Mouse (Mus musculus): ENCODE data around the gene Crhr1. TPM values are rescaled to one million over a fixed set of nuclear protein-coding genes. Genes with fewer than 3 reads are reported as not detected.

The Crhr1 gene
- total and polyA plus RNA-seq, 3 experiments = not detected

DNA sequence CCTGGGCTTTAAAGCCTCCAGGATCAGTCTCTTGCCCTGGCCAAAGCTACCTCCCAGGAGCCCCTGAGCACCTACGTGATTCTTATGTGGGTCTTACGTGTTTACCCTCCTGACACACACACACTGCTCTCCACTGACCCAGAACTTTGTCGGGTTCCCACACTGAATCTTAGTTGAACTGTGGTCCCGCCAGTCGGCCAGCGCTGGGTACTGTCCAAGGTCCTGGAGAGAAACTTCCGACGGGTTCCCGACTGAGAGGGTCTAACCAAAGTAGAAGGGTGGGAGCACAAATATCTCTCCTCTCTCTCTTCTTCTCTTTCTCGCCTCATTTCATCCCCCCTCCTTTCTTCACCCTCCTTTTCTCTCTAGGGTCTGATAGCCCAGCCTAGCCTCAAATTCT, 65.2 kb downstream of the Crhr1 start:
- dilution Hi-C loops (cut with MboI; ENCODE audit: extremely low pct_ligation_motif_present, extremely low pct_unique_long_range_greater_than_20kb, low sequenced_read_pairs) = no loop called here
- H3K79me2 ChIP-seq (replicated peaks; ENCODE audit: control insufficient read depth, extremely low read depth, insufficient read depth, poor library complexity, severe bottlenecking) = no peaks in the 10 kb centered on the region
- no peaks in the 10 kb centered on the region for H3K4me1 ChIP-seq (ENCODE audit: control insufficient read depth in 1 of 2, insufficient read depth in 2 of 2)
- DNase-seq (ENCODE audit: extremely low read depth) = peak; percentile 10
- no peaks in the 10 kb centered on the region for H3K36me3 ChIP-seq (replicated peaks in 1 of 2; ENCODE audit: control insufficient read depth in 1 of 2, insufficient read depth in 1 of 2, low read length in 1 of 2)
- no peak overlapping the region for H3K27ac ChIP-seq (ENCODE audit: insufficient read depth, low read depth)
- H3K4me3 ChIP-seq (replicated peaks in 1 of 3; ENCODE audit: low read depth in 2 of 3, low read length in 2 of 3, poor library complexity in 1 of 3) = no peak overlapping the region
- no peak overlapping the region for H3K9ac ChIP-seq (ENCODE audit: insufficient read depth, low read depth)
- H3K4me2 ChIP-seq (ENCODE audit: insufficient read depth, low read depth, poor library complexity, severe bottlenecking) = no peak overlapping the region
- peaks cover 52% of the 10 kb centered on the region for H3K27me3 ChIP-seq (replicated peaks)
- TF ChIP-seq ZNF384 (IDR thresholded peaks at IDR 0.05; ENCODE audit: low read depth, low read length) (no peak), EP300 (IDR thresholded peaks at IDR 0.05; ENCODE audit: low read length) (no peak), JUND (conservative IDR thresholded peaks at IDR 0.05; ENCODE audit: low read depth, low read length) (no peak), SMC3 (IDR thresholded peaks at IDR 0.05; ENCODE audit: low read depth, low read length) (peak; percentile 3; the same call in 1 of the 2 replicates), MXI1 (IDR thresholded peaks at IDR 0.05; ENCODE audit: low read depth, low read length) (no peak)
- in situ Hi-C loops (cut with MboI; ENCODE audit: low pct_ligation_motif_present, low pct_unique_long_range_greater_than_20kb, low sequenced_read_pairs) = loop anchor here (5.0 kb wide), 1 partner anchor 431 kb away; no protein-coding TSS in a partner anchor
- H3K9me3 ChIP-seq (replicated peaks; ENCODE audit: low read length) = peaks cover 17% of the 10 kb centered on the region

DNA sequence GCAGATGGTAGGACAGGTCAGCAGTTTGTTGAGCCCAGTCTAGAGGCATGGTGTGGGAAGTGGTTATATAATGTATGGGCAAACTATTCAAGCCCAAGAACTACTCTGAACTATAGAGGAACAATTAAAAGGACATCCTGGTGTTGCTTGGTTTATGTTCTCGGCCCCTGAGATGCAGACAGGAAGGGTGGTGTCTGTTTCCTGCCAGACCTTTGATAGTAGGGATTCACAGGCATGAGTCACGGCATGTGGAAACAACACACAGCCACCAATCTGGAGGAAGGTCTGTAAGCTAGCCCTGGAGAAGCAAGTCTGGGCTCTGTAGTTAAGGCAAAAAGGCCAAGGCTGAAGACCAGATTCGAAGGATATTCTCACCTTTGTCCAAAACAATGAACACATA, 70.6 kb downstream of the Crhr1 start:
- no peaks in the 10 kb centered on the region for H3K36me3 ChIP-seq (replicated peaks in 1 of 2; ENCODE audit: control insufficient read depth in 1 of 2, insufficient read depth in 1 of 2, low read length in 1 of 2)
- no peak overlapping the region for H3K9ac ChIP-seq (ENCODE audit: insufficient read depth, low read depth)
- peaks cover 74% of the 10 kb centered on the region for H3K27me3 ChIP-seq (replicated peaks)
- no peaks in the 10 kb centered on the region for H3K79me2 ChIP-seq (replicated peaks; ENCODE audit: control insufficient read depth, extremely low read depth, insufficient read depth, poor library complexity, severe bottlenecking)
- TF ChIP-seq CHD2 (IDR thresholded peaks at IDR 0.05; ENCODE audit: low read length) (no peak), POLR2AphosphoS2 (IDR thresholded peaks at IDR 0.05; ENCODE audit: low read depth, low read length) (no peak), NRF1 (IDR thresholded peaks at IDR 0.05; ENCODE audit: low read depth, low read length) (no peak), JUND (conservative IDR thresholded peaks at IDR 0.05; ENCODE audit: low read depth, low read length) (no peak), EP300 (IDR thresholded peaks at IDR 0.05; ENCODE audit: low read length) (no peak), ZC3H11A (IDR thresholded peaks at IDR 0.05; ENCODE audit: low read depth, low read length) (no peak), MAX (IDR thresholded peaks at IDR 0.05; ENCODE audit: low read length) (no peak), TBP (conservative IDR thresholded peaks at IDR 0.05; ENCODE audit: low read depth, low read length) (no peak), JUN (IDR thresholded peaks at IDR 0.05; ENCODE audit: insufficient read depth, low read depth, low read length) (no peak), MAZ (IDR thresholded peaks at IDR 0.05; ENCODE audit: low read depth, low read length) (no peak)
- H3K4me1 ChIP-seq (ENCODE audit: control insufficient read depth in 1 of 2, insufficient read depth in 2 of 2) = no peaks in the 10 kb centered on the region
- dilution Hi-C loops (cut with MboI; ENCODE audit: extremely low pct_ligation_motif_present, extremely low pct_unique_long_range_greater_than_20kb, low sequenced_read_pairs) (no loop called here), in situ Hi-C loops (cut with MboI; ENCODE audit: low pct_ligation_motif_present, low pct_unique_long_range_greater_than_20kb, low sequenced_read_pairs) (no loop called here)
- no peak for DNase-seq (ENCODE audit: extremely low read depth)
- no peak overlapping the region for H3K4me2 ChIP-seq (ENCODE audit: insufficient read depth, low read depth, poor library complexity, severe bottlenecking)
- H3K27ac ChIP-seq (ENCODE audit: insufficient read depth, low read depth) = no peak overlapping the region
- H3K4me3 ChIP-seq (replicated peaks in 1 of 3; ENCODE audit: low read depth in 2 of 3, low read length in 2 of 3, poor library complexity in 1 of 3) = no peak overlapping the region
- peaks cover 23% of the 10 kb centered on the region for H3K9me3 ChIP-seq (replicated peaks; ENCODE audit: low read length)

DNA sequence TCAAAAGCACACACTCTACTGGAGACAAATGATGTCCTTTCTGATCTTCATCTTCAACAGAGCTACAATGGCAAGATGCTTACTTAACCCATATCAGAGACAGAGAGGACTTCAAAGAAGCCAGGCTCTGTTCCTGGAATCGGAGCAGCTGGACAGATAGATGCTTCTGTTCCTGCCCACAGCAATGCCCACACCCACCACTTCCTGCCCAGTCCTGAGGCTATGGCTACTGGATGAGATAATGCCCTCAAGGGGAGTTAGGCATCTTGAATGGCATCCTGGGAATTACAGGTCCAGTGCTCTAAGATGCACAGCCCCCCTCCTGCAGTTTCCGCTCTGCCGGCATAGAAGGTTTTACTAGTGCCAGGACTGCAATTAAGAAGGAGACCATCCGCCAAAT, 73.9 kb downstream of the Crhr1 start:
- no peak for TF ChIP-seq GABPA (IDR thresholded peaks at IDR 0.05; ENCODE audit: insufficient replicate concordance, low read depth, low read length)
- no peak for TF ChIP-seq MAFK (IDR thresholded peaks at IDR 0.05; ENCODE audit: insufficient replicate concordance, low read length)
- no peak for TF ChIP-seq POLR2AphosphoS2 (IDR thresholded peaks at IDR 0.05; ENCODE audit: low read depth, low read length)
- no peak for TF ChIP-seq EP300 (IDR thresholded peaks at IDR 0.05; ENCODE audit: low read length)
- no peak for TF ChIP-seq TCF12 (IDR thresholded peaks at IDR 0.05; ENCODE audit: low read depth, low read length)
- no peak for TF ChIP-seq SMC3 (IDR thresholded peaks at IDR 0.05; ENCODE audit: low read depth, low read length)
- TF ChIP-seq BHLHE40 (IDR thresholded peaks at IDR 0.05; ENCODE audit: low read depth, low read length) = no peak
- TF ChIP-seq UBTF (IDR thresholded peaks at IDR 0.05; ENCODE audit: low read depth, low read length) = no peak
- no peak for TF ChIP-seq MAZ (IDR thresholded peaks at IDR 0.05; ENCODE audit: low read depth, low read length)
- TF ChIP-seq ELF1 (IDR thresholded peaks at IDR 0.05; ENCODE audit: low read depth, low read length) = no peak
- TF ChIP-seq CHD1 (IDR thresholded peaks at IDR 0.05; ENCODE audit: low read depth, low read length) = no peak
- TF ChIP-seq MAX (IDR thresholded peaks at IDR 0.05; ENCODE audit: low read length) = no peak
- Histone ChIP-seq H3K4me3 (replicated peaks in 1 of 3; ENCODE audit: low read depth in 2 of 3, low read length in 2 of 3, poor library complexity in 1 of 3) (no peak overlapping the region), H3K4me1 (ENCODE audit: control insufficient read depth in 1 of 2, insufficient read depth in 2 of 2) (no peaks in the 10 kb centered on the region; a peak in 1 of 4 replicates), H3K36me3 (replicated peaks in 1 of 2; ENCODE audit: control insufficient read depth in 1 of 2, insufficient read depth in 1 of 2, low read length in 1 of 2) (no peaks in the 10 kb centered on the region), H3K79me2 (replicated peaks; ENCODE audit: control insufficient read depth, extremely low read depth, insufficient read depth, poor library complexity, severe bottlenecking) (no peaks in the 10 kb centered on the region), H3K27me3 (replicated peaks) (peaks cover 80% of the 10 kb centered on the region), H3K27ac (ENCODE audit: insufficient read depth, low read depth) (no peak overlapping the region), H3K9ac (ENCODE audit: insufficient read depth, low read depth) (no peak overlapping the region), H3K4me2 (ENCODE audit: insufficient read depth, low read depth, poor library complexity, severe bottlenecking) (no peak overlapping the region), H3K9me3 (replicated peaks; ENCODE audit: low read length) (peaks cover 16% of the 10 kb centered on the region)
- dilution Hi-C loops (cut with MboI; ENCODE audit: extremely low pct_ligation_motif_present, extremely low pct_unique_long_range_greater_than_20kb, low sequenced_read_pairs) = no loop called here
- in situ Hi-C loops (cut with MboI; ENCODE audit: low pct_ligation_motif_present, low pct_unique_long_range_greater_than_20kb, low sequenced_read_pairs) = no loop called here
- no peak for DNase-seq (ENCODE audit: extremely low read depth)
